In the genomic region with DNA sequence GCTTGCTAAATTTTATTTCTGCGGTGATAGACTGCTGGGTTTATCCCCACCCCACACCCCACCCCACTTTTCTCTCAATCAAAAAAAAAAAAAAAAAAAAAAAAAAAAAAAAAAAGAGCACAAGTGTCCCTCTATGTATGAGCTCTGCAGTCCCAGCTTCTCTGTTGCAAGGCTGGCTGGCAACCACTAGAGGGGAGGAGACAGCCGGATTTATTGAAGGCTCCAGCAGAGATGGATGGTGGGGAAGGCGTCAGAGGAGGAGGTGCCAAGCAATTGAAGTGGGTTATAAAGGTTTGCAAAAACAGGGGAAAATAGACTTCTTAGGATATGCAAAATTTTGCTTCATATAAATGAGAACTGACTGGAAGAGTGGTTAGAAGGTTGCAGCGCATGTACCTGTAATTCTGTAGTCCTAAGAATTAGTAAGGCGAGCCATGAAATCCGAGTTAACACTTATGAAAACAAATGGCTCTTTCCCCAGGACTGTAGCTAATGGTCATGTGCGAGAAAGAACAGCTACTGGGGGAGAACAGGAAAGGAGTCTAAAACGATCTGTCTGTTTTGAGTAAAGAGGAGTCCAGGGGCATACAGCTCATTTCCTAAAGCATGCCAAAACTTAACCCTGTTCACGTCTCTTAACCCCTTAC, we compare ENCODE assay signal across 9 mouse cellular contexts.
DNase-seq lines count a peak whose midpoint lies in the region; ATAC-seq and TF ChIP-seq lines count a peak whose summit lies in the region.
"Had no signal": no experiment of that assay in that cellular context is flagged by ENCODE, and none has a peak within 500 bp of the region (broad histone marks: within the 10 kb centered on the region; RNA-seq: fewer than 3 reads in every experiment).

No protein-coding gene starts in this region.

- WGBS in liver, adult 2 months, result 21% methylated on average over 9 of the region's 9 CpGs
- WGBS in liver, embryonic 12.5 days (ENCODE audit: insufficient replicate concordance), result 21% methylated on average over 9 of the region's 9 CpGs
- 15% methylated on average over 9 of the region's 9 CpGs for WGBS in lung, embryonic 15.5 days

- peak; percentile 3 for DNase-seq in liver, adult 2 months (ENCODE audit: extremely low read depth, low read depth, low spot score)
- peak; percentile 70 for DNase-seq in embryo, embryonic 9.5 days (ENCODE audit: extremely low spot score)
- DNase-seq in heart, postnatal 14 days, result peak; percentile 11 to 51
- DNase-seq in kidney, postnatal 4 days, result peak; percentile 61 to 71
- peak; percentile 90 to 94 for DNase-seq in right cerebral cortex, postnatal 10 days (ENCODE audit: low spot score in 2 of 2)

- no peaks in the 10 kb centered on the region for H3K36me3 ChIP-seq in liver, adult 2 months (ENCODE audit: control insufficient read depth, insufficient read depth, low read length)
- no peaks in the 10 kb centered on the region for H3K36me3 ChIP-seq in liver, embryonic 12.5 days
- H3K36me3 ChIP-seq in lung, embryonic 15.5 days, result no peaks in the 10 kb centered on the region
- H3K36me3 ChIP-seq: G1E had no signal

- no peak overlapping the region for H3K27ac ChIP-seq in liver, adult 2 months (replicated peaks; ENCODE audit: insufficient read depth, low read depth, low read length)
- no peak overlapping the region for H3K27ac ChIP-seq in liver, embryonic 12.5 days
- H3K27ac ChIP-seq in lung, embryonic 15.5 days, result no peak overlapping the region

- no peaks in the 10 kb centered on the region for H3K79me2 ChIP-seq in liver, adult 2 months (ENCODE audit: control insufficient read depth, insufficient read depth, low read length)

- no peaks in the 10 kb centered on the region for H3K4me1 ChIP-seq in liver, adult 2 months (ENCODE audit: control insufficient read depth, insufficient read depth, low read length)
- no peaks in the 10 kb centered on the region for H3K4me1 ChIP-seq in liver, embryonic 12.5 days
- 0 out of 2 replicates have a peak, but pooled peaks cover 4% of the 10 kb centered on the region for H3K4me1 ChIP-seq in lung, embryonic 15.5 days

- peak; percentile 53 for TF ChIP-seq CTCF in liver, adult 2 months (IDR thresholded peaks at IDR 0.05; ENCODE audit: low read depth, low read length)

- H3K9ac ChIP-seq in liver, adult 2 months (ENCODE audit: low read depth, low read length), result no peak overlapping the region
- no peak overlapping the region for H3K9ac ChIP-seq in liver, embryonic 12.5 days
- no peak overlapping the region for H3K9ac ChIP-seq in lung, embryonic 15.5 days

- intact Hi-C loops in heart, postnatal 14 days (cut with DNase I), result loop anchor here (2.0 kb wide), 1 partner anchor 880 kb away; no protein-coding TSS in a partner anchor

- no peak overlapping the region for H3K4me3 ChIP-seq in liver, adult 2 months (ENCODE audit: insufficient read depth, low read depth, low read length)
- H3K4me3 ChIP-seq in liver, embryonic 12.5 days, result no peak overlapping the region
- H3K4me3 ChIP-seq in lung, embryonic 15.5 days, result no peak overlapping the region

- H3K9me3 ChIP-seq in liver, embryonic 12.5 days (replicated peaks), result no peaks in the 10 kb centered on the region
- H3K9me3 ChIP-seq in lung, embryonic 15.5 days, result no peaks in the 10 kb centered on the region

- no peaks in the 10 kb centered on the region for H3K27me3 ChIP-seq in liver, adult 2 months (ENCODE audit: control insufficient read depth, insufficient read depth, low read length)
- H3K27me3 ChIP-seq in liver, embryonic 12.5 days (replicated peaks), result no peaks in the 10 kb centered on the region
- no peaks in the 10 kb centered on the region for H3K27me3 ChIP-seq in lung, embryonic 15.5 days

- no peak for TF ChIP-seq POLR2A in liver, adult 2 months (IDR thresholded peaks at IDR 0.05; ENCODE audit: extremely low read depth, insufficient read depth, low read length)

- no peak for ATAC-seq in liver, embryonic 12.5 days
- peak; percentile 59; the same call in 1 of the 2 replicates for ATAC-seq in lung, embryonic 15.5 days (ENCODE audit: borderline replicate concordance, extremely low read depth, low FRiP score, low TSS enrichment)
- no peak for ATAC-seq in granulocyte monocyte progenitor cell, adult 5-6 weeks (replicated peaks; ENCODE audit: poor library complexity, severe bottlenecking)

- H3K4me2 ChIP-seq in liver, embryonic 12.5 days, result no peak overlapping the region
- H3K4me2 ChIP-seq in lung, embryonic 15.5 days, result peak overlapping the region; percentile 28

Comparison
In these comparisons a context has a peak if more than half of its experiments do, and no peak if none do; other contexts are left out.
1. DNase-seq: peak in every context shown above with its lines; median percentile 92 in right cerebral cortex, postnatal 10 days; 70 in embryo, embryonic 9.5 days; 66 in kidney, postnatal 4 days; 31 in heart, postnatal 14 days; 3 in liver, adult 2 months.